Mouse (Mus musculus): Measurements from ENCODE around the gene Rpp14.

The Rpp14 gene

GRCm38 (mm10) chr14:8059938-8060337 is 20.2 kb upstream of the Rpp14 start:
- DNase-seq (ENCODE audit: low read depth) = no peak

GRCm38 (mm10) chr14:8062076-8062475 is 18.1 kb upstream of the Rpp14 start:
- DNase-seq (ENCODE audit: low read depth) = no peak

- peak; percentile 56 for DNase-seq (ENCODE audit: low read depth)
Measured at GRCm38 (mm10) chr14:8062537-8063301, 17.4 kb upstream of the Rpp14 start.

GRCm38 (mm10) chr14:8063835-8064785 is 16.1 kb upstream of the Rpp14 start:
- no peak for DNase-seq (ENCODE audit: low read depth)

DNA sequence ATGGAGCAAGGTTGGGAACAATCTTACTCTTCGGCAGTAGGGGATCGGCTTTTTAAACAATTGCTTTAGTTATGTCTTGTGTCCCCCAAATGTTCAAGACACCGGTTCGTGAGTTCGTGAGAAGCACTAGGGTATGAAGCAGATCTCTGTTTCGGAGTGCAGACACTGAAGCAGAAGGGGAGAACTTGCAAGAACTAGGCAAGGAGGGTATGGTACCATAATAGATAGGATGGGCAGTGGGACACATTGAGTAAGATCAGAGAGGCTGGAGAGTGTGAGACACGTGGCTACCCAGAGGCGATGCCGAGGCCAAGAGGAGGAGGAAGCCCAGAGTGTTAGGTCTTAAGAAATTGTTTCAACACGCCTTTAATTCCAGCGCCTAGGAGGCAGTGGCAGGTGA is 551 bp downstream of the Rpp14 start:
- no peak for DNase-seq (ENCODE audit: low read depth)

GRCm38 (mm10) chr14:8082949-8083348 is 2.8 kb downstream of the Rpp14 start:
- DNase-seq (ENCODE audit: low read depth) = no peak

DNA sequence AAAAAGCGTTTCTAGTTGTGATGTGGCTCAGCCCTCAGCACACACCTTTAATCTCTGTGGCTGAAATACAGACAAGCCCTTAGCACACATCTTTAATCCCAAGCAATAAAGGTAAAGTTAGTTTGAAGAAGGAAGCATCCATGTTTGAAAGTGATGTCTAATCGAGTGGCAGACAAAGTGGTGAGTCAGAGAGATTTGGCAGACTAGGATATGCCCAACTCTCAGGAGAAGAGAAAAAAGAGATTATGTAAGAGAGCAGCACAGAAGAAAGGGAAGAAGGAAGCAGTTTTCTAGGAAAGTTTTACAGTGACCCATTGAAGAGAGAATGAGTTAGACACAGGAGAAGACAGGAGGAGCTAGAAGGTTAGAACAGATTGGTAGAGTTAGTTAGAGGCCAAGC is 8.8 kb downstream of the Rpp14 start:
- no peak for DNase-seq (ENCODE audit: low read depth)

DNA sequence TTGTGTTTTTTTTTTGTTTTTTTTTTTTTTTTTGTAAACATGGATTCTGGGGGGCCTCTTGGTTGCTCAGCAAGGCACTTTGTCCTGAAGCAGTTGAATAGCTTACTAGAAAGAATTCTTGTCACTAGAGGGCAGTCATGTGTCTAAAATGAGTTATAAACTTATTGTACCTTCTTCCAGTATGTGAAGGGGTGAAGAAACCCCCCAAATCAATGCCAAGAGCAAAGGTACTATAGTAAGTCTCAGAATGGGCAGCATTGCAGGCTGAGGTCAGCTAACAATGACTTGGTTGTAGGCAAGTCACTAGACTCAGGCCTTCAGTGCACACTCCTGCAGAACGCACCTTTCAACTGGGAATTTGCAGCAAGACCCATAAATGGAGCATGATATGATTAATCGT is 12.4 kb downstream of the Rpp14 start:
- DNase-seq (ENCODE audit: low read depth) = no peak

DNA sequence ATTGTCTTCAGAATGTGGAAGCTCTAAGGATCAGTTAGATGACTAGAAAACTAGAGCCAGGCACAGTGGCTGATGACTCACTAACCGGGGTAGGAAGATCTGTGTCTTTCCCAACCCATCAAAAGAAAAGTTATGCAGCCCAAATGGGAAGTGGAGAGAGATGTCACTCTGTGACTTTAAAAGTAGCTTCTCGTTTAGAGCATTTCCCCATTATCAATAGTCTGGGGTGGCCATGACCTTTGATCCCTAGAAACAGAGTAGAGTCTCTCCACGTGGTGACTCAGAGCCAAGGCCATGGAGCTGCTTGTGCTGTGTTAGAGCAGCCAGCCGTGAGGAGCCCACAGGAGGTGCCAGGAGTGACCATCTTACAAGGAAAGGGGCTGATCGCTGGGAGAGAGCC is 13.3 kb downstream of the Rpp14 start:
- no peak for DNase-seq (ENCODE audit: low read depth)

DNA sequence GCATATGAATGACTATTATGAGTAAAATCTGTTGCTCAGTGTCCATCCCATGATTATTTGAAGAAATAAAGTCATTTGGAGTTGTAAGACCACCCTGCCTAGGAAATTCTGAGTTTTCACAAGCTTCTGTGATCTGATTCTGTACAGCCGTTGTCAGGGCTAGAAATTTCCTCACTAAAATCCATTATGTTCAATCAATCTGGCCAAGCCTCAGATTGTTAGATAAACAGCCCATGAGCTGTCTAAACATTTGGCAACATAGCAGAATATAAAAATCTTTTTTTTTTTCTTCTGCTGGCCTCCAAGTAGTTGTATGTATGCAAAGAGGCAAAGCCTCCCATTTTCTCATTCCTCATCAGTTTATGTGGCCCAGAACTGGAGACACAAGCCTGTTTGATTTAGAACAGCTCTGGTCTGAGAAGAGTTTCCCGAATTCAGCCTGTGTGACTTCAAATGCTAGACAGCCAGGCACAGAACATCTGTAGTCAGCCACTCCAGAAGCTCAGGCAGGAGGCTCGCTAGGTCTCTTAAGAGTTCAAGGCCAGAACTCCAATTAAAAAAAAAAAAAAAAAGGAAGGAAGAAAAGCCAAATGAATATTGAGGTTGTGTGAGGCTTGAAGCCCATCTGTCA is 14.9 kb downstream of the Rpp14 start:
- no peak for DNase-seq (ENCODE audit: low read depth)

DNA sequence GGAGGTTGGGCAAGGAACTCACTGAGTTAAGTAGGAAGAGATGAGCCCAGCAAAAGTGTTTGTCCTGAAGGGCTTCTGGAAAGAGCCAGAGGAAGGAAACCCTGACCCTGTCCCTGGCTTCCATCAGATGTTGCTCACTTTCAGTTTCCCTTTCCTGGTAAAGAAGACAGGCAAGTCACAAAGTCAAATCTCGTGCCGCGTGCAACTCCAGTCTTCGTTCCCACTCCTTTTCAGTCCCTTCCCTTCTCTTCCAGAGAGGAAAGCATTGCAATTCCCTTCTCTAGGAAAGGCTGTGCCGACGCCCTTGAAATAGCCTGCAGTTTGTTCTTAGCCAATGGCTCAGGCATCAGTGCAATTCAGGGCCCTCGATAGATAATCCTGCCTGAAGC is 15.4 kb downstream of the Rpp14 start:
- no peak for DNase-seq (ENCODE audit: low read depth)

GRCm38 (mm10) chr14:8097978-8098686 is 18.0 kb downstream of the Rpp14 start, which contains the start of gene Pxk:
Gene Pxk, plus strand, starts transcription at chr14:8098211.
- DNase-seq (ENCODE audit: low read depth) = no peak

DNA sequence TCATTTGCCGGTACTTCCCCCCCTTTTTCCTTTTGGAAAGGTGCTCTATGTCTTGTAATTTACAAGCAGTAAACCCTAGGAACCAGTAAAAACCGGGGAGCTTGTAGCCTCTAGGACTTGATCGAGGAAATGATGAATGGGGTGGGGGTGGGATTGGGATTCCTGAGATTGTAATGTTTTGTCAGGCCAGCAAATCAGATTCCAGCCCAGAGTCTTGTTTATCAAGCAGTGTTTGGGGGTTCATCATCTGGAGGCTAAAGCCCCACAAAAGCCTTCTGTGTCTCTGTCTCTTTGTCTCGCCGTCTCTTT is 18.5 kb downstream of the Rpp14 start:
- no peak for DNase-seq (ENCODE audit: low read depth)

DNA sequence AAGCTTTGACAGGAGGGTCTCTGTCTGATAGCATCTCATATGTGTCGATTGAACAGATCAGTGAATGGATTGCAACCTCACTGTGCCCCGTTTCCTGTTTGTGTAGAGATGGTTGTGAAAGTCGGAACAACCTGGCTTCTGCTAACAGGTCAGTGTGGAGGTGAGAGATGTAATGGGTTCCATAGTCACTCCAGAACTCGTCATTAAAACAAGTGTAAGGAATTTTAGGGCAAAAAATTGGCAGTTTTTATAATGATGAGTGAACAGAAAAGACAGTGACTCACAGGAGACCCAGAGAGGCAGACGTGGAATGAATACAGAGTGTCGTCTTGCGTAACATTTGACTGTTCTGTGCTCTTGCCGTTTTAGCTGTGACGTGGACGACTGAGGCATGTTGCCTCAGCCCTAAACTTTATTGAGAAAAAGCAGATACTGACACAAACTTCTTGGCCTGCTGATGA is 19.4 kb downstream of the Rpp14 start:
- peak; percentile 58 for DNase-seq (ENCODE audit: low read depth)

- no peak for DNase-seq (ENCODE audit: low read depth)
Measured at GRCm38 (mm10) chr14:8101886-8102285, 21.7 kb downstream of the Rpp14 start.

- DNase-seq (ENCODE audit: low read depth) = no peak
Measured at GRCm38 (mm10) chr14:8102676-8103075, 22.5 kb downstream of the Rpp14 start.

DNA sequence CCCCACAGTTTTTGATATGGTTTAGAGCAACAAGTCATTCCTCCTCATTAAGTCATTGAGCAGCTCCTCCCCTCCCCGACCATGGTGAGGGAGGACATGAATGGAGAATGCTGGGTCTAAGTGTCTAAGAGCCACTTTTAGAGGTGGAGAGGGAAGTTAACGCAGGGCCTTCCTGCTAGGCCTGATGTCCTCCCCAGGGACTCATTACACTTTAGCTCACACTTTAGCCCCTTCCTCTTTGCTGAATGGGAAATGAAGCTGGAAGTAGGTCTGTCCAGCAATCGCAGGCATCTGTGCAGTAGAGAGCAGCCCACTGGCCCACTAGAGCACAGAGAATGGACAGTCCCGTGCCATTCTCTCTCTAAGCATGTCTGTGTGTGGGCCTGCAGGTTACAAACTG is 27.9 kb downstream of the Rpp14 start:
- no peak for DNase-seq (ENCODE audit: low read depth)

GRCm38 (mm10) chr14:8108976-8109375 is 28.8 kb downstream of the Rpp14 start:
- DNase-seq (ENCODE audit: low read depth) = no peak

- DNase-seq (ENCODE audit: low read depth) = no peak
Measured at GRCm38 (mm10) chr14:8111545-8111944, 31.4 kb downstream of the Rpp14 start.

GRCm38 (mm10) chr14:8112036-8112435 is 31.9 kb downstream of the Rpp14 start:
- no peak for DNase-seq (ENCODE audit: low read depth)

GRCm38 (mm10) chr14:8113616-8114015 is 33.4 kb downstream of the Rpp14 start:
- no peak for DNase-seq (ENCODE audit: low read depth)

- DNase-seq (ENCODE audit: low read depth) = no peak
Measured at GRCm38 (mm10) chr14:8114306-8114705, 34.1 kb downstream of the Rpp14 start.

Measured in fibroblast of lung, adult 2 months (primary cell).